Mouse (Mus musculus): Measurements from ENCODE around the gene Aip.

DNA sequence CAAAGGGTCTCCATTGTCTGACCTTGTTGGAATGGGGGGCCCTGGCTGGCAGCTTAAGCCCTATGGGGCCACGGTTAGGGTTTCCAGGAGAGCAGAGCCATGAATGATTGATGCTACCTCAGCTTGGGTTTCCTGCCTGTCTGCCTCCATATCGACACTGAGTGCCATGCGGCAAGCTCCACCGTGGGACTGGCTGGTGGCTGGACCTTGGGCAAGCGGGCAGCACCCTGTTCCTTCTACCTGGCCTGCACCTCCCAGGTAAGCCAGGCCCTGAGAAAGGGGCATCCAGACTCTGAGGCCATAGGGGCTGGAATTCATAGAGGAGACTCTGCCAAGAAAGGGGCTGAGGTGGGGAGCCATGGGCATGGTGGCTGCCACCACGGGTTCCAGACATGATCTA is 14.5 kb upstream of the Aip start:
- no peak for TF ChIP-seq GATA1 (IDR thresholded peaks at IDR 0.05; ENCODE audit: low read length)
- no peak for TF ChIP-seq TAL1 (IDR thresholded peaks at IDR 0.05; ENCODE audit: low read length)

Measured in erythroblast, embryonic 14.5 days (primary cell).